Mouse (Mus musculus): Measurements from ENCODE around the gene Mal.
A peak's percentile ranks its signal among the peaks of the same experiment; 100 is the strongest.
"Not testable (repeated sequence)": the region's sequence is repeated elsewhere in the genome, so short reads cannot be mapped to it uniquely, and the experiment has no call there.

The Mal gene

GRCm38 (mm10) chr2:127625659-127626058 is 30.8 kb downstream of the Mal start:
- no peak for DNase-seq (ENCODE audit: extremely low read depth, low read depth, low spot score)

DNA sequence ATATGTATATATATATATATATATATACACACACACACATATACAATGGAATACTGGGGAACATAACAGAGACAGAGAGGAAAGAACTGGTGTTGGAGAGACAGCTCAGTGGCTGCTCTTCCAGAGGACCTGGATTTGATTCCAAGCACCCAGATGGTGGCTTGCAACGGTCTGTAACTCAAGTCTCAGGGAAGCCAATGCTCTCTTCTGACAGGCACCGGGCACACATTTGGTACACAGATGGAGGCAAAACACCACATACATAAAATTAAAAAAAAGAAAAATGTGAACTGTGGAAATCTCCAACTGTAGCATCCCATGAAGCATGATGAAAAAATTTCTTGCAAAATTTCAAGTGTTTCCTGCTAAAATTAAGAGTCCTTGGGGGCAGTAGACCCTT is 31.7 kb downstream of the Mal start:
- DNase-seq (ENCODE audit: extremely low read depth, low read depth, low spot score): no peak

DNA sequence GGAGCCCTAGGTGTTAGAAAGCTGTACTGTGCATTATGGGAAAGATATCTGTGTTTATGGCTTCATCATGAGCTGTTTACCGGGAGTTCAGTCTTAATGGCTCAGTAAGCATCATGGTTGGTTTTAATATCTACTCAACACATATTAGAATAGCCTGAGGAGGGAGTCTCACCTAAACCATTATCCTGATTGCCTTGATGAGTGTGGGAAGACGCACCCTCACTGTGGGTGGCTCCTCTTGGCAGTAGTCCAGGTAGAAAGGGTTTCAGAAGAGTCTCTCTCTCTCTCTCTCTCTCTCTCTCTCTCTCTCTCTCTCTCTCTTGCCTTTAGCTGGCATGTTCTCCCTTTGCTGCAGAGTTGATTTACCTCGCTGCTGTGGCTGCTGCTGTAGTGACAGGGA is 34.4 kb downstream of the Mal start:
- no peak for DNase-seq (ENCODE audit: extremely low read depth, low read depth, low spot score)

- no peak for DNase-seq (ENCODE audit: extremely low read depth, low read depth, low spot score)
These were observed 37.2 kb downstream of the Mal start for GRCm38 (mm10) chr2:127619311-127619710.

GRCm38 (mm10) chr2:127612288-127612687 is 44.2 kb downstream of the Mal start:
- no peak for DNase-seq (ENCODE audit: extremely low read depth, low read depth, low spot score)

- no peak for DNase-seq (ENCODE audit: extremely low read depth, low read depth, low spot score)
These were observed 45.1 kb downstream of the Mal start for GRCm38 (mm10) chr2:127611386-127611785.

- DNase-seq (ENCODE audit: extremely low read depth, low read depth, low spot score): no peak
These were observed 47.5 kb downstream of the Mal start for GRCm38 (mm10) chr2:127608986-127609385.

- DNase-seq (ENCODE audit: extremely low read depth, low read depth, low spot score): no peak
These were observed 48.3 kb downstream of the Mal start for GRCm38 (mm10) chr2:127608234-127608633.

GRCm38 (mm10) chr2:127605203-127605602 is 51.3 kb downstream of the Mal start:
- no peak for DNase-seq (ENCODE audit: extremely low read depth, low read depth, low spot score)

GRCm38 (mm10) chr2:127603383-127603782 is 53.1 kb downstream of the Mal start:
- DNase-seq (ENCODE audit: extremely low read depth, low read depth, low spot score): not testable (repeated sequence)

DNA sequence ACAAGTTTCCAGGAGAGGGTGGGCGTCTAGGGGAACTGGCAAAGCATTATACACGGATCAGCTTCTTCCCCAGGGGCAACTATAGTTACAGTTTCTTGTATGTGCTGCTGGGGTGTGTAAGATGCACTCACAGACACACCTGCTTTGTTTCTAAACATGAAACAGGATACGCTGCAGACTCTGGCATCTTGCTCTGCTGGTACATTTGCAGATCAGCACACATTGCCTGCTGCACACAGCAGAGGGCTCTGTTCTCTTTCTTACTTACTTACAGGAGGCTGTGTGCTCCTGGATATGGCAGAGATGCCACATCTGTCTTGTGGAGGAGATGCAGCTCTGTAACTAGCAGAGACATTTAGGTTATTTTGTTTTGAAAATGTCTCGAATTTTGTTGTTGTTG is 65.7 kb downstream of the Mal start:
- DNase-seq (ENCODE audit: extremely low read depth, low read depth, low spot score): no peak

DNA sequence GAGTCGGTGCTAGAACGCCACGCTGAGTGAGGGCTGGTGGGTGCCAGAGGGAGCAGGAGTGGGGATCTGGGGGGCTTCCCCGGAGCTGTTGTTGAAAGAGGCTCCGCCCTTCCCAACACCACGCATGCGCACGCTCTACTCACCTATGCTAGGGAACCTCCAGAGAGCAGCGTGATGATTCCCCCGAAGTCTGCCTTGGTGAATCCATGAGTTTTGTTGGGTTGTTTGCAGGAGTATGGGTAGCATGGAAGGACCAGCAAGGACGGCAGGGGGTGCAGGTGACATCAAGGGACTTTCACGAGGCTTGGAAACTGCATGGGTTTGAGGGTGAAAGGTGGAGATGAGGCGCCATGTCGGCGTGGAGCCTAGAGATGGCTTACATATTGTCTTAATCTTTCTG is 66.3 kb downstream of the Mal start:
- no peak for DNase-seq (ENCODE audit: extremely low read depth, low read depth, low spot score)

GRCm38 (mm10) chr2:127588897-127589296 is 67.6 kb downstream of the Mal start:
- DNase-seq (ENCODE audit: extremely low read depth, low read depth, low spot score): no peak

DNA sequence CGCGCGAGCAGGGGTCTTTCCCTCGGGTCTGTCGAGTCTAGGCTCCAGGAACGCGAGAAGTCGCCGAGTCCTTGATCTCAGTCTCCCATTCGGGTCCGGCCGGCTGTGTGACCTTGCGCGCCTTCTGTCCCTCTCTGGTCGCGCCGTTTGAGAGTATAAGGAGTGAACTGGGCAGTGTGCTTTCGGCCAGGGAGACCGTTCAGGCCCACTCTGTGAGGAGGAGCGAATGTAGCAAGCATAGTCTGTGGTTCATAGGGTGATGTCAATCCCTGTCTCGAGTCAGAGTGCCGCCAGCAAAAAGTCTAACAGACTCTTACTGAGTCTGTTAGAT is 69.0 kb downstream of the Mal start:
- DNase-seq (ENCODE audit: extremely low read depth, low read depth, low spot score): no peak

DNA sequence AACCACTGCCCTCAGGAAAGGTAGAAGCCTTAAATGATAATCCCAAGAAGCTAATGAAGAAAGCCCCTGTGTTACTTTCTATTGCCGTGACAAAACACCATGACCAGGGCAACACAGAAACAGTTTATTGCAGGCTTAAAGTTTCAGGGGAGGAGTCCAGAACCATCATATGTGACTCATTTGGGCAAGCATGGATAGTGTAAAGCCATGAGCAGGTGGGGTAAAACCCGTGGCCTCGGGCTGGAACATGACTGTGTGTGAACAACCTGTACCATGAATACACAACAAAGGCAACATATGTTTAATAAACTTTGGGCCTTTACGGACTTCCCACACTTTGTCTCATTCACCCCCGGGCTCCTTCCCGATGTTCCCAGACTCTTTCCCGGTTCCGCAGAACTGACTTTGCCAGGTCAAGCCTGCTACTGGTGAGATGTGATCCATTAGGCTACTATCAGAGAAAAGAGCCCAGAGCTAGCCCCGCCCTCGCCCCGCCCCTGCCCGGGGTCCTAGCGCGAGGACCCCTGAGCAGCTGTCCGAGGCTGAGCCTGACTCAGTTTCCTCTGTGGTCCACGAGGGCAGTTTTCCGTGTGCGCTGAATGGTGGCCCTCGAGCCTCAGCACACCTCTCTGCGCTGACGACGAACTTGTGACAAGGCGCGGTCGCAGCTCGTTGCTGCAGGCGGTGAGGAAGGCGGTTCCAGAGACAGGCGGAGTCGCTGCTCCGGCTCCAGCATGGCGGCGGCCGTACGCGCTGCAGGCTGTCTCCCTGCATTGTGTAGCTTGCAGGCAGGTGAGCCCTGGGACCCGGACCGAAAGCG is 69.6 kb downstream of the Mal start, which contains the start of the genes Zfp661 and Mrps5:
TSS of gene Zfp661 (minus strand) at position 401 of the 820 bp plus-strand sequence.
TSS of gene Mrps5 (plus strand) at position 529 of the 820 bp plus-strand sequence.
- peak; percentile 49 for DNase-seq (ENCODE audit: extremely low read depth, low read depth, low spot score)

DNA sequence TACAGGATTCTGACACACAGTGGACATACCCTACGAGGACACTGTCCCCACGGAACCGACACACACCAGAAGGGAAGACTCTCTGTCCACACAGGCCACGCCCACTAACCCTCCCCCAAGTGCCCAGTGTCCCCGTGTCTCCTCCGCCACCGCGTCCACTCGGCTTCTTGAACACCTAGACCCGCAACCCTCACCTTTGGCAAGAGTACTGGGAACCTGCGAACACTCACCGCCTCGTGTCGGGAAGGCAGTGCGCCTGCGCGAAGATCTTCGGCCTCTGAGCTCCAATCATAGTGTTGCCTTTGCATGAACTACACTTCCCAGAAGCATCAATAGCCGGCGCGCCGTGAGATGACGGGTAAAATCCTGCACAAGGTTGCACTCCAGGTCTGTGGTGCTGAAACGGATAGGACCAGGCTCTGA is 72.0 kb downstream of the Mal start:
- DNase-seq (ENCODE audit: extremely low read depth, low read depth, low spot score): peak; percentile 63
